9 mouse cellular contexts compared by ENCODE assay signal in the genomic region with DNA sequence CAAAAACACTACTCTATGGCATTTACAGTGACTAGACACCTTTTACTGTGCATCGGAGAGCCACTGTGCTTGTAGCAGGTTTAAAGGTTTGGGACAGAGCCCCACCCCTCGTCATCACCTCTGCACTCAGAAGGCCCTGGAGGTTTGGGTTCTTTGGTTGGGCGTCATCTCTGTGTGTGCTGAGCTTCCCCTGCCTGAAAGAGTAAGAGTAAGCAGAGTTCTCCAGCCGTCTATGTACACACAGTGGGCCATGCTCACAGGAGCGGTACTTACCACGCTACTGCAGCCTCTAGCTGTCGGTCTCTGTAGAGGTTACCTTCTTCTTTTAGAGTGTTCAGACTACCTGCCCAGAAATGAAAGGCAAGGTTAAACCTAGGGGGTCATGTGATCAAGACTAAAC. TPM values are rescaled to one million over a fixed set of nuclear protein-coding genes. Genes with fewer than 3 reads are reported as not detected.
DNase-seq lines count a peak whose midpoint lies in the region; ATAC-seq and TF ChIP-seq lines count a peak whose summit lies in the region.
"Had no signal": no experiment of that assay in that cellular context is flagged by ENCODE, and none has a peak within 500 bp of the region (broad histone marks: within the 10 kb centered on the region; RNA-seq: fewer than 3 reads in every experiment).

No protein-coding gene starts in this region.

- no peak for DNase-seq in heart, postnatal 0 days (ENCODE audit: low spot score)
- DNase-seq in heart, postnatal 36 days = no peak
- no peak for DNase-seq in MEL (ENCODE audit: low read depth, low spot score)
- DNase-seq in layer of hippocampus, adult 2 months (ENCODE audit: low spot score in 2 of 2) = no peak
- DNase-seq in thymus, postnatal 10 days (ENCODE audit: low spot score in 2 of 2) = no peak
- DNase-seq in adrenal gland, adult (ENCODE audit: inconsistent age in 2 of 2, low spot score in 1 of 2) = no peak
- DNase-seq: kidney, adult 9 months had no signal

- ATAC-seq in heart, postnatal 0 days (ENCODE audit: insufficient read depth, low read depth) = no peak
- no peak for ATAC-seq in hindbrain, embryonic 13.5 days (ENCODE audit: low FRiP score)
- ATAC-seq in midbrain, embryonic 13.5 days = no peak

- peaks cover 13% of the 10 kb centered on the region for H3K79me2 ChIP-seq in MEL (ENCODE audit: control insufficient read depth, insufficient read depth, low read length, poor library complexity)

- TF ChIP-seq RAD21 in MEL (IDR thresholded peaks at IDR 0.05; ENCODE audit: low read depth, low read length) = no peak

- H3K36me3 ChIP-seq in heart, postnatal 0 days (replicated peaks; ENCODE audit: control insufficient read depth, insufficient read depth, low read length) = peaks cover 48% of the 10 kb centered on the region
- peaks cover 0 to 9% of the 10 kb centered on the region in 2 experiments; a peak in 3 of 4 replicates for H3K36me3 ChIP-seq in MEL (ENCODE audit: control insufficient read depth in 1 of 2, insufficient read depth in 2 of 2, low read length in 2 of 2)
- H3K36me3 ChIP-seq in hindbrain, embryonic 13.5 days = peaks cover 48% of the 10 kb centered on the region
- H3K36me3 ChIP-seq in midbrain, embryonic 13.5 days = peaks cover 48% of the 10 kb centered on the region

- no peak overlapping the region for H3K4me3 ChIP-seq in heart, postnatal 0 days (ENCODE audit: low read depth, low read length)
- H3K4me3 ChIP-seq in MEL (ENCODE audit: control insufficient read depth in 1 of 2, insufficient read depth in 1 of 2, low read depth in 2 of 2, low read length in 2 of 2) = peak overlapping the region; percentile 67 to 81; a peak in 2 of 4 replicates
- peak overlapping the region; percentile 75; the same call in 1 of the 2 replicates for H3K4me3 ChIP-seq in hindbrain, embryonic 13.5 days
- H3K4me3 ChIP-seq in midbrain, embryonic 13.5 days (replicated peaks) = peak overlapping the region; percentile 57
- H3K4me3 ChIP-seq in layer of hippocampus, adult 2 months = no peak overlapping the region; the same call in 1 of the 2 replicates

- intact Hi-C loops in heart, postnatal 36 days (cut with DNase I) = loop anchor here (10.0 kb wide), 1 partner anchor 252 kb away; a partner anchor contains a TSS

- H3K9me3 ChIP-seq in heart, postnatal 0 days (replicated peaks; ENCODE audit: control insufficient read depth, low read length) = no peaks in the 10 kb centered on the region
- H3K9me3 ChIP-seq in MEL (replicated peaks; ENCODE audit: insufficient read depth, low read length) = no peaks in the 10 kb centered on the region
- H3K9me3 ChIP-seq in hindbrain, embryonic 13.5 days = no peaks in the 10 kb centered on the region
- no peaks in the 10 kb centered on the region for H3K9me3 ChIP-seq in midbrain, embryonic 13.5 days

- WGBS in heart, postnatal 0 days = 88% methylated on average over 7 of the region's 7 CpGs
- 93% methylated on average over 7 of the region's 7 CpGs for WGBS in hindbrain, embryonic 13.5 days
- 95% methylated on average over 7 of the region's 7 CpGs for WGBS in midbrain, embryonic 13.5 days

- H3K27ac ChIP-seq in heart, postnatal 0 days (ENCODE audit: low read depth) = no peak overlapping the region
- H3K27ac ChIP-seq in MEL (ENCODE audit: control insufficient read depth, low read depth, low read length) = no peak overlapping the region
- no peak overlapping the region for H3K27ac ChIP-seq in hindbrain, embryonic 13.5 days
- no peak overlapping the region for H3K27ac ChIP-seq in midbrain, embryonic 13.5 days
- no peak overlapping the region for H3K27ac ChIP-seq in layer of hippocampus, adult 2 months

- H3K4me1 ChIP-seq in heart, postnatal 0 days (ENCODE audit: control insufficient read depth, insufficient read depth) = 0 out of 2 replicates have a peak, but pooled peaks cover 3% of the 10 kb centered on the region
- H3K4me1 ChIP-seq in MEL (ENCODE audit: control insufficient read depth in 1 of 2, insufficient read depth in 2 of 2, low read length in 2 of 2) = peaks cover 0 to 12% of the 10 kb centered on the region in 2 experiments; a peak in 1 of 4 replicates
- H3K4me1 ChIP-seq in hindbrain, embryonic 13.5 days (replicated peaks) = peaks cover 22% of the 10 kb centered on the region
- H3K4me1 ChIP-seq in midbrain, embryonic 13.5 days (replicated peaks) = peaks cover 20% of the 10 kb centered on the region

- 0 out of 2 replicates have a peak overlapping the region, but pooled peaks have one; percentile 68 for H3K4me2 ChIP-seq in heart, postnatal 0 days (ENCODE audit: low read depth, low read length)
- peak overlapping the region; percentile 75 for H3K4me2 ChIP-seq in hindbrain, embryonic 13.5 days
- H3K4me2 ChIP-seq in midbrain, embryonic 13.5 days (replicated peaks) = peak overlapping the region; percentile 79

- H3K27me3 ChIP-seq in heart, postnatal 0 days (ENCODE audit: control insufficient read depth, insufficient read depth, low read length) = no peaks in the 10 kb centered on the region
- H3K27me3 ChIP-seq in MEL (ENCODE audit: control insufficient read depth in 1 of 2, insufficient read depth in 2 of 2, low read length in 2 of 2) = no peaks in the 10 kb centered on the region
- no peaks in the 10 kb centered on the region for H3K27me3 ChIP-seq in hindbrain, embryonic 13.5 days
- H3K27me3 ChIP-seq in midbrain, embryonic 13.5 days = no peaks in the 10 kb centered on the region

- no peak overlapping the region for H3K9ac ChIP-seq in heart, postnatal 0 days (replicated peaks; ENCODE audit: low read depth, low read length)
- H3K9ac ChIP-seq in MEL (ENCODE audit: control insufficient read depth, low read depth, low read length, poor library complexity, severe bottlenecking) = no peak overlapping the region
- no peak overlapping the region for H3K9ac ChIP-seq in hindbrain, embryonic 13.5 days
- H3K9ac ChIP-seq in midbrain, embryonic 13.5 days (replicated peaks) = no peak overlapping the region; the same call in 1 of the 2 replicates

- no peak for TF ChIP-seq CTCF in heart, postnatal 0 days (IDR thresholded peaks at IDR 0.05; ENCODE audit: low read depth)
- no peak for TF ChIP-seq CTCF in MEL (IDR thresholded peaks at IDR 0.05 in 2 of 3, conservative IDR thresholded peaks at IDR 0.05 in 1 of 3; ENCODE audit: control insufficient read depth in 1 of 3, insufficient read depth in 1 of 3, low read depth in 2 of 3, low read length in 3 of 3, poor library complexity in 1 of 3, severe bottlenecking in 1 of 3)
- no peak for TF ChIP-seq CTCF in layer of hippocampus, adult 2 months (conservative IDR thresholded peaks at IDR 0.05)

- no peak for TF ChIP-seq EP300 in heart, postnatal 0 days (IDR thresholded peaks at IDR 0.05; ENCODE audit: low read depth)
- no peak for TF ChIP-seq EP300 in MEL (IDR thresholded peaks at IDR 0.05; ENCODE audit: low read depth in 1 of 2, low read length in 2 of 2)

- TF ChIP-seq POLR2A in MEL (IDR thresholded peaks at IDR 0.05; ENCODE audit: control insufficient read depth in 1 of 2, insufficient read depth in 1 of 2, low read depth in 1 of 2, low read length in 2 of 2, poor library complexity in 1 of 2) = no peak

TF ChIP-seq in MEL, 35 proteins besides CTCF, POLR2A, EP300 and RAD21:
- TF ChIP-seq MAZ (IDR thresholded peaks at IDR 0.05; ENCODE audit: low read depth, low read length) (no peak), USF1 (IDR thresholded peaks at IDR 0.05; ENCODE audit: low read depth, low read length) (peak; percentile 76; the same call in 1 of the 2 replicates)

RNA-seq across cellular contexts. Expression of a gene that starts 1.2 kb away (rescaled TPM):
- 49.2 and 51.9 TPM in 2 replicates for total RNA-seq in heart, postnatal 0 days (2014; rRNA removed; ENCODE audit: low replicate concordance)
- 35.2 and 36.6 TPM in 2 replicates for polyA plus RNA-seq in heart, postnatal 0 days (2015; fragmentation: Nextera tagmentation; extraction: Ambion mirVana)
- total RNA-seq in heart, postnatal 36 days (2021) = 10 to 100 TPM; 14.1 to 15.7 TPM
- total RNA-seq in MEL (2012; rRNA removed) = 70.6 and 82.6 TPM in 2 replicates
- polyA plus RNA-seq in MEL (2012; ENCODE audit: insufficient read depth in 1 of 2, insufficient read length in 2 of 2, low read depth in 1 of 2, low replicate concordance in 2 of 2, missing spikeins in 1 of 2) = 100 to 1,000 TPM in 1 of 2 experiments, not detected in 1; 101 TPM
- polyA plus RNA-seq in hindbrain, embryonic 13.5 days (2015; fragmentation: Nextera tagmentation; extraction: Ambion mirVana) = 43.1 and 48.4 TPM in 2 replicates
- 44.7 and 50.8 TPM in 2 replicates for polyA plus RNA-seq in midbrain, embryonic 13.5 days (2015; fragmentation: Nextera tagmentation; extraction: Ambion mirVana)
- 10 to 100 TPM; 22.5 to 25.0 TPM for total RNA-seq in layer of hippocampus, adult 2 months (2021)

RNA-seq across cellular contexts. Expression of a gene that starts 37.8 kb away (rescaled TPM):
- total RNA-seq in heart, postnatal 0 days (2014; rRNA removed; ENCODE audit: low replicate concordance) = 17.1 and 17.6 TPM in 2 replicates
- polyA plus RNA-seq in heart, postnatal 0 days (2015; fragmentation: Nextera tagmentation; extraction: Ambion mirVana) = 9.7 and 10.1 TPM in 2 replicates
- 10 to 100 TPM; 37.7 to 39.9 TPM for total RNA-seq in heart, postnatal 36 days (2021)
- total RNA-seq in MEL (2012; rRNA removed) = 9.6 and 10.3 TPM in 2 replicates
- 10 to 100 TPM; 12.8 to 22.2 TPM for polyA plus RNA-seq in MEL (2012; ENCODE audit: insufficient read depth in 1 of 2, insufficient read length in 2 of 2, low read depth in 1 of 2, low replicate concordance in 2 of 2, missing spikeins in 1 of 2)
- 21.5 and 22.5 TPM in 2 replicates for polyA plus RNA-seq in hindbrain, embryonic 13.5 days (2015; fragmentation: Nextera tagmentation; extraction: Ambion mirVana)
- 22.2 and 23.0 TPM in 2 replicates for polyA plus RNA-seq in midbrain, embryonic 13.5 days (2015; fragmentation: Nextera tagmentation; extraction: Ambion mirVana)
- total RNA-seq in layer of hippocampus, adult 2 months (2021) = 10 to 100 TPM; 88.9 to 94.5 TPM

RNA-seq across cellular contexts. Expression of a gene that starts 38.4 kb away (rescaled TPM):
- total RNA-seq in heart, postnatal 0 days (2014; rRNA removed; ENCODE audit: low replicate concordance) = 79.5 and 98.6 TPM in 2 replicates
- polyA plus RNA-seq in heart, postnatal 0 days (2015; fragmentation: Nextera tagmentation; extraction: Ambion mirVana) = 152 and 155 TPM in 2 replicates
- 100 to 1,000 TPM; 128 to 152 TPM for total RNA-seq in heart, postnatal 36 days (2021)
- total RNA-seq in MEL (2012; rRNA removed) = 192 and 247 TPM in 2 replicates
- polyA plus RNA-seq in MEL (2012; ENCODE audit: insufficient read depth in 1 of 2, insufficient read length in 2 of 2, low read depth in 1 of 2, low replicate concordance in 2 of 2, missing spikeins in 1 of 2) = 100 to 1,000 TPM in 1 of 2 experiments, not detected in 1; 293 TPM
- 135 and 140 TPM in 2 replicates for polyA plus RNA-seq in hindbrain, embryonic 13.5 days (2015; fragmentation: Nextera tagmentation; extraction: Ambion mirVana)
- 128 and 131 TPM in 2 replicates for polyA plus RNA-seq in midbrain, embryonic 13.5 days (2015; fragmentation: Nextera tagmentation; extraction: Ambion mirVana)
- total RNA-seq in layer of hippocampus, adult 2 months (2021) = 100 to 1,000 TPM; 107 to 108 TPM

Comparison
In these comparisons a context has a peak if more than half of its experiments do, and no peak if none do; other contexts are left out.
1. H3K4me3 ChIP-seq: peak in MEL (2 of 2), hindbrain, embryonic 13.5 days (single experiment) and midbrain, embryonic 13.5 days (single experiment); none in heart, postnatal 0 days (single experiment) and layer of hippocampus, adult 2 months (single experiment).
2. Peak in every context shown above with its lines, with median percentiles within 50 percentile points of each other: H3K4me2 ChIP-seq.